Mouse (Mus musculus) embryo, embryonic 10.5 days (tissue): ENCODE measurements at regions not wholly inside any gene's neighbourhood (a gene's known extent, or its start where the extent isn't known, plus 50 kb on each side); places are given as distances from the start of the nearest gene placed in this dataset.

Source experiments
- DNase-seq: peaks from one replicate; pipeline ENCODE4 v3.0.0-alpha.2; 2015; ENCODE audit warnings: low spot score

DNA sequence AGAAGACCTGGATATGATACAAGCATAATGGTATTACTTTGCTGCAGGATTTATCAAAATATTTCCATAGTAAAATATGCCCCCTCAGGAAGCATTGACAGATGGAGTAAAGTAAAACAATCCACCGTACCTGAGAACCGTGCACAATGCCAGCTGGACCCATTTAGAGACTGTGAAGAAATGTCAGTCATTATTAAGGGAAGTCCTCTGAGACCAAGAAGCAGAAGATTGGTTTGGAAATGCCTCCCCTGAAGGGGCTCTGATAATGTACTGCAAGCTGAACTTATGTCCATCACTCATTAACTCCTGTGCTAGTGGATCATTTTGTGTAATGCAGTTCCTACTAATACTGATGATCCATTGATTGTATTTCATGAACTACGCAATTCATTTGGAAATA, 1326.0 kb downstream of the Pcdh19 start:
- DNase-seq, result no peak

GRCm38 (mm10) chrX:132349779-132350178, 1339.0 kb downstream of the Pcdh19 start:
- peak; percentile 2 for DNase-seq
